Mouse (Mus musculus) ES-E14 (cell line): ENCODE measurements around the gene Epp13.
"Not testable (repeated sequence)": the region's sequence is repeated elsewhere in the genome, so short reads cannot be mapped to it uniquely, and the experiment has no call there.

Source experiments
- CHD2 ChIP-seq: IDR thresholded peaks from 2 replicates; pipeline ENCODE4 v1.6.1; 2014; ENCODE audit warnings: mild to moderate bottlenecking, low read depth, low read length, inconsistent platforms
- HCFC1 ChIP-seq: IDR thresholded peaks from 2 replicates; pipeline ENCODE4 v1.6.1; 2012; ENCODE audit warnings: low read length, inconsistent platforms, borderline replicate concordance; ENCODE audit not compliant: insufficient read depth
- MAFK ChIP-seq: IDR thresholded peaks from 2 replicates; pipeline ENCODE4 v1.6.1; 2014; ENCODE audit warnings: mild to moderate bottlenecking, low read depth, low read length, inconsistent platforms; ENCODE audit not compliant: insufficient read depth
- ZNF384 ChIP-seq: IDR thresholded peaks from 2 replicates; pipeline ENCODE4 v1.6.1; 2012; ENCODE audit warnings: low read depth, low read length, inconsistent platforms

DNA sequence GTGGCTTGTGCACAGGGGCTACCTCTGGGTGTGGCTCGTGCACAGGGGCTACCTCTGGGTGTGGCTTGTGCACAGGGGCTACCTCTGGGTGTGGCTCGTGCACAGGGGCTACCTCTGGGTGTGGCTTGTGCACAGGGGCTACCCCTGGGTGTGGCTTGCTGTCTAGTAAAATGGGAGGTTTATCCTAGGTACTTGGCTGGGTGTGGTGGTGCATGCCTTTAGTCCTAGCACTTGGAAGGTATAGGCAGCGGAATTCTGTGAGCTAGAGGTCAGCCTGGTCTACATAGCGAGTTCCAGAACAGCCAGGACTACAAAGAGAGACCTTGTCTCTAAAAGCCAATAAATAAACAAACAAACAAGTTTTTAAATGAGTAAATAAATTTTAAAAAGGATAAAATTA, 37.8 kb upstream of the Epp13 start:
- not testable (repeated sequence) for TF ChIP-seq HCFC1, ZNF384, CHD2, MAFK
